Mouse (Mus musculus) C2C12 (cell line): ENCODE measurements around the gene Gm29797.

Experiments used
- CEBPB ChIP-seq: IDR thresholded peaks from one replicate; pipeline ENCODE4 v1.6.1; 2011; ENCODE audit warnings: low read depth, mild to moderate bottlenecking, control low read depth, moderate library complexity
- CTCF ChIP-seq: IDR thresholded peaks from one replicate; pipeline ENCODE4 v1.5.1; 2011; ENCODE audit not compliant: control insufficient read depth, insufficient read depth, insufficient read length
- FOSL1 ChIP-seq: IDR thresholded peaks from one replicate; pipeline ENCODE4 v1.8.0; 2011; ENCODE audit warnings: mild to moderate bottlenecking, low read length; ENCODE audit not compliant: poor library complexity, insufficient read depth, severe bottlenecking
- MAX ChIP-seq: IDR thresholded peaks from one replicate; pipeline ENCODE4 v1.6.1; 2011; ENCODE audit warnings: mild to moderate bottlenecking, control low read depth
- MYOD1 ChIP-seq: IDR thresholded peaks from one replicate; pipeline ENCODE4 v1.6.1; 2011; ENCODE audit warnings: low read depth; ENCODE audit not compliant: control insufficient read depth, insufficient read length
- MYOG ChIP-seq: IDR thresholded peaks from one replicate; pipeline ENCODE4 v1.6.1; 2011; ENCODE audit not compliant: control insufficient read depth, insufficient read length; ENCODE audit errors: extremely low read depth
- USF1 ChIP-seq: IDR thresholded peaks from one replicate; pipeline ENCODE4 v1.6.1; 2011; ENCODE audit warnings: low read depth, mild to moderate bottlenecking, control low read depth, moderate library complexity

- TF ChIP-seq CTCF (no peak), MYOD1 (no peak), USF1 (no peak), CEBPB (no peak), MYOG (no peak), MAX (no peak), FOSL1 (no peak)
These were observed 25.1 kb downstream of the Gm29797 start for GRCm38 (mm10) chr2:181681978-181682377.
